Mouse (Mus musculus) spleen, postnatal 0 days (tissue): ENCODE measurements around the gene Krtap6-5. TPM values are rescaled to one million over a fixed set of nuclear protein-coding genes. Genes with fewer than 3 reads are reported as not detected.

ENCODE experiments used
- polyA plus RNA-seq: library from polyadenylated mRNA; unstranded; fragments of >200 nt; fragmentation: Nextera tagmentation; extraction: Ambion mirVana; gene quantifications from 2 replicates; pipeline ENCODE4 v1.2.1, GENCODE M21; 2015

Krtap6-5 gene
- not detected in 2 replicates for polyA plus RNA-seq

GRCm38 (mm10) chr16:89047783-89048182, at the start of gene Krtap6-5:
Gene Krtap6-5, minus strand, starts transcription at chr16:89047883.

GRCm38 (mm10) chr16:89063902-89064301, 16.2 kb upstream of the Krtap6-5 start, which contains the start of gene 1110025L11Rik:
Gene 1110025L11Rik, minus strand, starts transcription at chr16:89064002.

DNA sequence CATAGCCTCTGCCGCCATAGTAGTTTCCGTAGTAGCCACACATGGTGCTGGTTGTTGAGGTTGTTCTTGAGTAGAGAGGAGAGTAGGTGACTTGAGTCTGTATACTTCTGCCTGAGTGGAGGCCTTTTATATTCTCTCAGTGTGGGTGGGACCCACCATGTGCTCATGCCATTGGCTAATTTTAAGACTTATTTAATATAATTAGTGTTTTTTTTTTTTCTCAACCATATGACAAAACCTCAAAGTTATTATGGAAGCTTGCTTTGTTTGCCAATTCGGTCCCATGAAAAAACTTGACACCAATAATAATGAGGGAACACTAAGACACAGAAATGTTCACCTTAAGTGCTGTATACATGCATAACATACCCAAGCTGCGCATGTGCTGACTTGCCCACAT, 6.3 kb downstream of the Krtap6-5 start, which contains the start of gene Gm10228:
Gene Gm10228 (minus strand): TSS at position 101 of the 400 bp plus-strand sequence.

DNA sequence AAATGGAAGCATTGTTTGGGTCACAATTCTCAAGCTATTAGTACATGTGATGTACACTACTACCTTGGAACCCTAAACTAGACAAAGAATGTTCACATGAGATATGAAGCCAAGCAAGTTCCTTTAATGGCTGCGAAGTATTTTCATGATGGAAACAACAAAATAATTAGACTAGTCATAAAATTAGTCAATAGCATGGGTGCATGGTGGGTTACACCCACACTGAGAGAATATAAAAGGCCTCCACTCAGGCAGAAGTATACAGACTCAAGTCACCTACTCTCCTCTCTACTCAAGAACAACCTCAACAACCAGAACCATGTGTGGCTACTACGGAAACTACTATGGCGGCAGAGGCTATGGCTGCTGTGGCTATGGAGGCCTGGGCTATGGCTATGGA, 16.3 kb downstream of the Krtap6-5 start, which contains the start of gene Krtap6-1:
Gene Krtap6-1 (plus strand): TSS at position 301 of the 400 bp plus-strand sequence.

GRCm38 (mm10) chr16:89014984-89015383, 32.7 kb downstream of the Krtap6-5 start, which contains the start of gene Gm10229:
Gene Gm10229, plus strand, starts transcription at chr16:89015284.

GRCm38 (mm10) chr16:89010659-89011058, 37.0 kb downstream of the Krtap6-5 start, which contains the start of gene Krtap22-2:
Gene Krtap22-2, minus strand, starts transcription at chr16:89010759.

Other genes with a start within 250 kb of the Krtap6-5 start
- gene Gm20741, start 235.7 kb downstream of the Krtap6-5 start, polyA plus RNA-seq, result not detected in 2 replicates
- gene Krtap15, start 227.7 kb downstream of the Krtap6-5 start, polyA plus RNA-seq, result not detected in 2 replicates
- not detected in 2 replicates for gene Krtap14, start 221.7 kb downstream of the Krtap6-5 start, polyA plus RNA-seq
- not detected in 2 replicates for gene Krtap19-1, start 178.5 kb downstream of the Krtap6-5 start, polyA plus RNA-seq
- not detected in 2 replicates for gene Krtap19-2, start 173.6 kb downstream of the Krtap6-5 start, polyA plus RNA-seq
- not detected in 2 replicates for gene Krtap19-3, start 169.8 kb downstream of the Krtap6-5 start, polyA plus RNA-seq
- gene Krtap19-4, start 162.8 kb downstream of the Krtap6-5 start, polyA plus RNA-seq, result not detected in 2 replicates
- gene Krtap19-5, start 151.4 kb downstream of the Krtap6-5 start, polyA plus RNA-seq, result not detected in 2 replicates
- gene Krtap19-9b, start 115.6 kb downstream of the Krtap6-5 start, polyA plus RNA-seq, result not detected in 2 replicates
- not detected in 2 replicates for gene Krtap16-3, start 85.0 kb downstream of the Krtap6-5 start, polyA plus RNA-seq
- gene Krtap22-2, start 37.1 kb downstream of the Krtap6-5 start, polyA plus RNA-seq, result not detected in 2 replicates
- not detected in 2 replicates for gene Gm10229, start 32.6 kb downstream of the Krtap6-5 start, polyA plus RNA-seq
- not detected in 2 replicates for gene Krtap6-1, start 16.2 kb downstream of the Krtap6-5 start, polyA plus RNA-seq
- not detected in 2 replicates for gene Gm10228, start 6.4 kb downstream of the Krtap6-5 start, polyA plus RNA-seq
- gene 1110025L11Rik, start 16.1 kb upstream of the Krtap6-5 start, polyA plus RNA-seq, result not detected in 2 replicates
- gene Krtap6-3, start 36.1 kb upstream of the Krtap6-5 start, polyA plus RNA-seq, result not detected in 2 replicates
- not detected in 2 replicates for gene Gm6358, start 93.0 kb upstream of the Krtap6-5 start, polyA plus RNA-seq
- not detected in 2 replicates for gene Gm10061, start 103.2 kb upstream of the Krtap6-5 start, polyA plus RNA-seq
- not detected in 2 replicates for gene Gm9789, start 110.1 kb upstream of the Krtap6-5 start, polyA plus RNA-seq
- not detected in 2 replicates for gene Gm7735, start 121.6 kb upstream of the Krtap6-5 start, polyA plus RNA-seq
- gene 1110057P08Rik, start 126.9 kb upstream of the Krtap6-5 start, polyA plus RNA-seq, result not detected in 2 replicates
- gene Krtap20-2, start 158.0 kb upstream of the Krtap6-5 start, polyA plus RNA-seq, result not detected in 2 replicates